Mouse (Mus musculus) liver, embryonic 14.5 days (tissue): ENCODE data around the gene Arfip1.

Source experiments
- CTCF ChIP-seq: IDR thresholded peaks from 2 replicates; pipeline ENCODE4 v1.5.1; 2016; ENCODE audit warnings: antibody characterized with exemption, low read depth, control low read depth
- EP300 ChIP-seq: IDR thresholded peaks from 2 replicates; pipeline ENCODE4 v1.6.1; 2016; ENCODE audit warnings: antibody characterized with exemption, low read depth

- no peak for TF ChIP-seq EP300
- peak; percentile 81 for TF ChIP-seq CTCF
Observed at GRCm38 (mm10) chr3:84481104-84481503, 101.3 kb downstream of the Arfip1 start.
